Mouse (Mus musculus) intestine, embryonic 15.5 days (tissue): ENCODE measurements around the gene Stam. TPM values are rescaled to one million over a fixed set of nuclear protein-coding genes. Genes with fewer than 3 reads are reported as not detected.
"Not testable (repeated sequence)": the region's sequence is repeated elsewhere in the genome, so short reads cannot be mapped to it uniquely, and the experiment has no call there.

Source experiments
- ATAC-seq: fragments of 200-750 bp; cut with Nextera tagmentation; 2 replicates; pipeline ENCODE4 v1.8.0; 2017; ENCODE audit warnings: moderate TSS enrichment, moderate library complexity
- H3K27ac ChIP-seq: fragments of 300-500 bp; sonication (generic); 2 replicates; pipeline ENCODE4 v1.5.1; 2015; ENCODE audit warnings: mild to moderate bottlenecking, inconsistent platforms
- H3K27me3 ChIP-seq: fragments of 300-500 bp; sonication (generic); replicated peaks from 2 replicates; pipeline ENCODE4 v1.6.1; 2015; ENCODE audit warnings: inconsistent platforms
- H3K36me3 ChIP-seq: fragments of 300-500 bp; sonication (generic); 2 replicates; pipeline ENCODE4 v1.6.1; 2015; ENCODE audit warnings: inconsistent platforms
- H3K4me1 ChIP-seq: fragments of 300-500 bp; sonication (generic); replicated peaks from 2 replicates; pipeline ENCODE4 v1.6.1; 2015; ENCODE audit warnings: inconsistent platforms
- H3K4me2 ChIP-seq: fragments of 300-500 bp; sonication (generic); replicated peaks from 2 replicates; pipeline ENCODE4 v1.6.1; 2015; ENCODE audit warnings: mild to moderate bottlenecking, inconsistent platforms
- H3K4me3 ChIP-seq: fragments of 300-500 bp; sonication (generic); replicated peaks from 2 replicates; pipeline ENCODE4 v1.5.1; 2015; ENCODE audit warnings: inconsistent platforms
- H3K9ac ChIP-seq: fragments of 300-500 bp; sonication (generic); 2 replicates; pipeline ENCODE4 v1.6.1; 2015; ENCODE audit warnings: inconsistent platforms
- H3K9me3 ChIP-seq: fragments of 300-500 bp; sonication (generic); 2 replicates; pipeline ENCODE4 v1.6.1; 2016; ENCODE audit warnings: inconsistent platforms
- WGBS: fragments of 180-500 bp; shearing (Covaris S2); methylation state at CpG from one replicate; pipeline ENCODE4 v1.1.7; 2015; 5-methylcytosine and 5-hydroxymethylcytosine counted together
- polyA plus RNA-seq: library from polyadenylated mRNA; unstranded; fragments of >200 nt; fragmentation: Nextera tagmentation; extraction: Ambion mirVana; gene quantifications from 2 replicates; pipeline ENCODE4 v1.2.1, GENCODE M21; 2015

The Stam gene
- polyA plus RNA-seq, 1 experiment from 2014 or later: 61.0 TPM

DNA sequence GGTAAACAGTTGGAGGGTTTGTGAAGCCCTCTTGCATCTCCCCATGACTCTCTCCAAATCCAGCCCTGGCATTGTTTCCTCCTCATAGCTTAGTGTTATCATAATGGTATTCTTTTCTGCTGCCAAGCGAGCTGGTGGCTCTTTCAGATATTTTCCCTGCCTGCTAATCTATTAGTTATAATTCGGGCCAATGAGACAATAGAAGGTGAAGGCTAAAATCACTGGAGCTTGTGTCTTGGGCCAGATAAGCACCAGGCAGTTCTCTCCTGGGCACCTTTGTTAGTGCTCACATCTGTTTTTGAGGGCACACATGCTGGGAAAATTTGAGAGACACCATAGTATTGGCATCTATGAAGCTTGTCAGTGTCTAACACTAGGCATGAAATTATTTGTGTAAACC, 91.2 kb downstream of the Stam start:
- no peaks in the 10 kb centered on the region for H3K27me3 ChIP-seq
- no peak overlapping the region for H3K27ac ChIP-seq
- no peaks in the 10 kb centered on the region for H3K9me3 ChIP-seq
- H3K4me1 ChIP-seq: no peaks in the 10 kb centered on the region
- H3K4me3 ChIP-seq: no peak overlapping the region
- H3K9ac ChIP-seq: no peak overlapping the region
- H3K4me2 ChIP-seq: no peak overlapping the region
- no peaks in the 10 kb centered on the region for H3K36me3 ChIP-seq
- WGBS: 81% methylated on average over 2 of the region's 2 CpGs
- ATAC-seq: no peak

DNA sequence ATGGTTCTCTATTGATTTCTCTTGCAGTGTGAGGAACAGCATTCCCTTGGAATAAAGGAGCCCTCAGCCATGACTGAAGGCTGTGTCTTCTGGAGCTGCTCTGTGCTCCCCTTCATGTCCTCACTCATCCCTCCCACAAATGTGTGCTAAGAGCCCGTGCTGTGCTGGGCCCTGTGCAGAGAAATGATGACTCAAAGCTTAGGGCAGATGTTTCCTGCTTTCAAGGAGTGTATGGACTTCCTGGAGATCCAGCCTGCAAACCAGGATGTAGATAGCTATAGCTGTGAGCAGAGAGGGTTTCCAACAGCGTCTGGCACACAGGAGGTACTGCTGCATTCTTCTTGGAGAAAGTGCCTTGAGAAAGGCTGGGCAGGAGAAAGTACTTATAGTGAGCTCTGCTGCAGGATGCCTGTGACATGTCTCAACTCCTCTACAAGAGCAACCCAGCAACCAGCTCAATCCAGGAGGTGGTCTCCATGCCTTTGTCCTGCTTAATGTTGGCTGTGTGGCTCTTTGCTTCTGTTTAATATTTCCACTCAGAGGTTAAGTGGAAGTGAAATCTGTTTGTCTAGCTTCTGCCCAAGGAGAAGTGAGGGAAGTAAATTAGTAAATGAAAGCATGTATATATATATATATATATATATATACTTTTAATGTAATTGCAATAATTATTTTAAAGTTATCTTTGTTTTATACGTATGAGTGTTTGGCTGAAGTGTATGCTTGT, 91.9 kb downstream of the Stam start:
- peak; percentile 72 for ATAC-seq
- Histone ChIP-seq H3K27ac (no peak overlapping the region), H3K4me2 (no peak overlapping the region), H3K4me1 (no peaks in the 10 kb centered on the region), H3K36me3 (no peaks in the 10 kb centered on the region), H3K9ac (no peak overlapping the region), H3K27me3 (no peaks in the 10 kb centered on the region), H3K9me3 (no peaks in the 10 kb centered on the region), H3K4me3 (no peak overlapping the region)
- 49% methylated on average over 3 of the region's 3 CpGs for WGBS

GRCm38 (mm10) chr2:14167721-14168120, 93.8 kb downstream of the Stam start:
- no peak overlapping the region for H3K4me2 ChIP-seq
- no peak overlapping the region for H3K9ac ChIP-seq
- no peak for ATAC-seq
- no peak overlapping the region for H3K27ac ChIP-seq
- no peaks in the 10 kb centered on the region for H3K4me1 ChIP-seq
- H3K36me3 ChIP-seq: no peaks in the 10 kb centered on the region
- H3K27me3 ChIP-seq: no peaks in the 10 kb centered on the region
- no peak overlapping the region for H3K4me3 ChIP-seq
- no peaks in the 10 kb centered on the region for H3K9me3 ChIP-seq

DNA sequence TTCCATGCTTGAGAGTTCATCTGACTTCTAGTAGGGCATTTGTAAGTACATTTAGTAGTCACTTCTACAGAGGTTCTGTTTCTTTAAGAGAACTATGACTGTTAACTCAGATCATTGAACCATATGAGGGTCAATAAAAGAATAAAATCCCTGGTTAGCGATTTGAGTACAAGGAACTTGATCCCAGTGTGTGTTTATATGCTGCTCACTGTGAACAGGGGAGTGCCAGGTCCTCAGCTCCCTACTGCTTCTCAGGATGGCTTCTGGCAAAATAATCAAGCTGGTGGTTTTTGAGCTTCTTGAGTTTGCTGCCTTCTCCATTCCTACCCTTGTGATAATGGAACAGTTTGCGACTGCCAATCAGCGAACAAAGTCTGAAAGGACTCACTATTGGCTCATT, 100.4 kb downstream of the Stam start, which contains the start of gene Tmem236:
TSS of gene Tmem236 (plus strand) at position 190 of the 400 bp plus-strand sequence.
- H3K27ac ChIP-seq: peak within 1 kb of the TSS; percentile 62
- no peaks in the 10 kb centered on the region for H3K27me3 ChIP-seq
- H3K36me3 ChIP-seq: no peaks in the 10 kb centered on the region
- H3K9me3 ChIP-seq: no peaks in the 10 kb centered on the region
- H3K4me1 ChIP-seq: no peaks in the 10 kb centered on the region
- ATAC-seq: peak; percentile 83
- peak within 1 kb of the TSS; percentile 3; the same call in 1 of the 2 replicates for H3K4me2 ChIP-seq
- peak within 1 kb of the TSS; percentile 22 for H3K4me3 ChIP-seq
- WGBS: 62% methylated on average over 3 of the region's 3 CpGs
- H3K9ac ChIP-seq: no peak within 1 kb of the TSS

DNA sequence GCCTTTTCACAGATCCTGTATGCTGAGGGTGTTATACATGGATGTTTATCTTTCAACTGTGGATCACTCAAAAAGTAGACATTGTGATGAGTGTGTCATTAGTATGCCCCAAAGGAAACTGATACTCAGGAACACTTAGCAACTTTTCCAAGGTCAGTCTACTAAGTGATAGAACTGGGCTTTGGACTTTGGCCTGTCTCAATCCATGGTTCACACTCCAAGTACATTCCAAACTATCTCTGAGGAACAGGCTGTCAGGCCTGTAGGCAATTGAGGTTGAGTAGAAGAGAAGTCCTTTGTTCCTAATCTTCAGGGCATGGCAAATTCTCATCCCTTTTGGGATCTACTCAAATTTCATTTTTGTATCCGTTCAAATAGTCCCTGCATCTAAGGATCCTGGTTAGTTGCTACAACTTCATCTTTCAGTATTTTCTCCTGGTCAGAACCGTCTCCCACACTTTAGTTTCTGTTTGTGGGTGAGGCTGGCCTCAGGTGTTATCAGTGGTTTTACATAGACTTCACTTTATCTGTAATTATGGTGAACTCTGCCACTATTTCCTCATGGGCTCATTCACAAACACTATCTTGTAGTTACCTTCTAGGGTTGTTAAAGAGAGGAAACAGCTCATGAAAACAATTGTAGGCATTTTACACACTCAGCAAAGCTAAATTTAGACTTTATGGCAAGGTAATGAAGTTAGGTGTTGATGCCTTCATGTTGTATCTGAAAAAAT, 102.7 kb downstream of the Stam start:
- H3K4me3 ChIP-seq: no peak overlapping the region
- peak; percentile 77 for ATAC-seq
- H3K4me1 ChIP-seq: no peaks in the 10 kb centered on the region
- H3K9ac ChIP-seq: no peak overlapping the region
- no peak overlapping the region for H3K4me2 ChIP-seq
- no peaks in the 10 kb centered on the region for H3K27me3 ChIP-seq
- H3K27ac ChIP-seq: 0 out of 2 replicates have a peak overlapping the region, but pooled peaks have one; percentile 8
- no peaks in the 10 kb centered on the region for H3K9me3 ChIP-seq
- no peaks in the 10 kb centered on the region for H3K36me3 ChIP-seq
- 66% methylated on average over 2 of the region's 2 CpGs for WGBS

- Histone ChIP-seq H3K9me3 (no peaks in the 10 kb centered on the region), H3K27ac (no peak overlapping the region), H3K4me2 (no peak overlapping the region), H3K36me3 (no peaks in the 10 kb centered on the region), H3K9ac (no peak overlapping the region), H3K4me1 (no peaks in the 10 kb centered on the region), H3K27me3 (no peaks in the 10 kb centered on the region), H3K4me3 (no peak overlapping the region)
- ATAC-seq: no peak
Measured at GRCm38 (mm10) chr2:14184375-14184774, 110.5 kb downstream of the Stam start.

- Histone ChIP-seq H3K36me3 (no peaks in the 10 kb centered on the region), H3K27me3 (no peaks in the 10 kb centered on the region), H3K9ac (no peak overlapping the region), H3K4me3 (no peak overlapping the region), H3K4me1 (no peaks in the 10 kb centered on the region), H3K9me3 (no peaks in the 10 kb centered on the region), H3K27ac (no peak overlapping the region), H3K4me2 (no peak overlapping the region)
- ATAC-seq: no peak
- WGBS: 64% methylated on average over 4 of the region's 4 CpGs
Measured at GRCm38 (mm10) chr2:14190684-14191083, 116.8 kb downstream of the Stam start.

DNA sequence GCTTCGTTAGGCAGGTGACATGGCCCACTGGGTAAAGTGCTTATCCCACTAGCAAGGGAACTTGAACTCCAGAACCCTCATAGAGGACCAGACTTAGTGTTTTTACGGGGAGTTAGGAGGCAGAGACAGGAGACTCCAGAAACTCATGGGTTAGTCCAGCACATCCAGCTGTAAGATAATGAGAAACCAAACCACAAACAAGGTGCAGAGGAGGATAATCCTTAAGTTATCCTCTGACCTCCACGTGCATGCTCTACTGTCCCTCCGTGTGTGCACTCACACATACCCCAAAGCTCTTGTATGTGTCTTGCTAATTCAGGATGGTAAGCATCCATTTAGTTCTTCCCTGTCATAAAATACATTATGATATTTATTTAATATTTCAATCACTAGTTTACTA, 117.7 kb downstream of the Stam start:
- 88% methylated on average over 4 of the region's 4 CpGs for WGBS
- no peak overlapping the region for H3K4me2 ChIP-seq
- H3K36me3 ChIP-seq: no peaks in the 10 kb centered on the region
- H3K9ac ChIP-seq: no peak overlapping the region
- H3K4me1 ChIP-seq: no peaks in the 10 kb centered on the region
- H3K27ac ChIP-seq: no peak overlapping the region
- H3K9me3 ChIP-seq: no peaks in the 10 kb centered on the region
- no peaks in the 10 kb centered on the region for H3K27me3 ChIP-seq
- H3K4me3 ChIP-seq: no peak overlapping the region
- ATAC-seq: no peak

GRCm38 (mm10) chr2:14192046-14192445, 118.1 kb downstream of the Stam start:
- H3K4me2 ChIP-seq: no peak overlapping the region
- H3K27me3 ChIP-seq: no peaks in the 10 kb centered on the region
- H3K4me3 ChIP-seq: no peak overlapping the region
- H3K36me3 ChIP-seq: no peaks in the 10 kb centered on the region
- H3K9me3 ChIP-seq: no peaks in the 10 kb centered on the region
- no peaks in the 10 kb centered on the region for H3K4me1 ChIP-seq
- H3K27ac ChIP-seq: no peak overlapping the region
- 83% methylated on average over 6 of the region's 6 CpGs for WGBS
- no peak overlapping the region for H3K9ac ChIP-seq
- no peak for ATAC-seq

- not testable (repeated sequence) for H3K4me3 ChIP-seq, H3K27ac ChIP-seq, H3K4me1 ChIP-seq, H3K36me3 ChIP-seq, H3K9ac ChIP-seq, H3K27me3 ChIP-seq, H3K4me2 ChIP-seq, H3K9me3 ChIP-seq
- peak; percentile 73 for ATAC-seq
- WGBS: 50% methylated on average over 1 of the region's 2 CpGs
Measured at GRCm38 (mm10) chr2:14198325-14198903, 124.5 kb downstream of the Stam start.
